Mouse (Mus musculus): Measurements from ENCODE around the gene Marveld1. TPM values are rescaled to one million over a fixed set of nuclear protein-coding genes. Genes with fewer than 3 reads are reported as not detected.

The Marveld1 gene
- polyA plus RNA-seq (2017; shearing (Covaris generic)): 10 to 100 TPM; 24.5 to 25.6 TPM

GRCm38 (mm10) chr19:42147170-42147768, at the start of gene Marveld1:
TSS of gene Marveld1 (plus strand) at chr19:42147400.

DNA sequence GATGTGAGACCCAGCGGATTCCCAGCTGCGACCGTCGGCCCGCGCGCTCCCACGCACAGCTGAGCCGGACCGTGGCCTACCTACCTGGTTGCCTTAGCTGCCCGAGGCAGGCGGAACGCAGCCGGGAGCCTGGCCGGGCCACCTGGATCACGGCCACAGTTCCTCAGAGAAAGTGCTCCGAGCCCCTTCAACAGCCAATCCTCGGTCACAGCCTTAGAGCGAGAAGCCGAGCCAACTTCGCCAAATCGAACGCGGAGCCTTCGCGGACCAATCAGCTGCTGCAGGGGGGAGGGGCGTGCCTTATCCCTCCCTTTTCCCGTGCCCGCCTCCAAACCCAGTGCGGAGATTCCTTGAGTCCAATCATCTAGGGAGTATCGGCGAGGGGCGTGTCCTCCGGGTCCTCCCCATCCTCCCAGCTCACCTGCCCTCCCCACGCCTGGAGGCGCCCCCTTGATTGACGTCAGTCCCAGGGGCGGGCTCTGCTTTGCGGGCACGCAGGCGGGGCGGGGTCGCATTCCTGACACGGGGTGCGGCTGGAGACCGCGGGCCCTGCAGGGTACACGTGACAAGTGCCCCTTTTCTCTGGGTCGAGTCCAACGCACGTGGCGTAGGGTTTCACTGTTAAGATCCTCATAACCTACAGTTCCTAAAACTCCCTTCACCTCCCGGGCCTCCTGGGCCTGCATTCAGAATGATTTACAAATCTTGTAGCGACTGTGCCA, 18.3 kb upstream of the Marveld1 start, which contains the start of gene Avpi1:
Gene Avpi1, minus strand, starts transcription at position 273 of the 722 bp plus-strand sequence.

DNA sequence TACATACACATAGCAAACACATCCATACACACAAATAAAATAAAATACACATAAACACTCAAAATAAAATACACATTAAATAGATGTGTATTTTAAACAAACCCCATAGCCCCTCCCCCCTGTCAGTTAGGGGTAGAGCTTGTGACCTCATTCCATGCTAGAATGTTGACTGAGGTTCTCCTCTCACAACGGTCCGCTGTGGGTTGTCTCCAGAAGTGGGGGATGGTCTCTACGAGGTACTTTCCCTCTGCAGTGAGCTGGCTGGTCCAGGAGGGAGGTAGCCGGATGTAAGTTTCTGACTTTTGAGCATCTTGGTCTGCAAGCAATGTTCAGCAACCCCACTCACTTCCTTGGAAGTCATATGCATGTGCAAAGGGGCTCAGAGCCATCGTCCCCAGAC, 16.6 kb downstream of the Marveld1 start, which contains the start of gene Zfyve27:
Gene Zfyve27, plus strand, starts transcription at position 188 of the 400 bp plus-strand sequence.

Other genes with a start within 250 kb of the Marveld1 start
- 100 to 1,000 TPM; 154 to 162 TPM for gene Pgam1, start 235.5 kb upstream of the Marveld1 start, polyA plus RNA-seq (2017; shearing (Covaris generic))
- gene Exosc1, start 214.0 kb upstream of the Marveld1 start, polyA plus RNA-seq (2017; shearing (Covaris generic)): 10 to 100 TPM; 51.7 to 86.8 TPM
- gene Zdhhc16, start 213.9 kb upstream of the Marveld1 start, polyA plus RNA-seq (2017; shearing (Covaris generic)): 10 to 100 TPM; 58.1 to 72.2 TPM
- gene Mms19, start 166.2 kb upstream of the Marveld1 start, polyA plus RNA-seq (2017; shearing (Covaris generic)): 10 to 100 TPM; 64.2 to 75.5 TPM
- 1 to 10 TPM; 5.7 to 7.0 TPM for gene Ubtd1, start 165.6 kb upstream of the Marveld1 start, polyA plus RNA-seq (2017; shearing (Covaris generic))
- gene Ankrd2, start 111.4 kb upstream of the Marveld1 start, polyA plus RNA-seq (2017; shearing (Covaris generic)): not detected
- gene Hoga1, start 101.8 kb upstream of the Marveld1 start, polyA plus RNA-seq (2017; shearing (Covaris generic)): under 1 TPM; 0.27 to 0.43 TPM
- gene 4933411K16Rik, start 95.2 kb upstream of the Marveld1 start, polyA plus RNA-seq (2017; shearing (Covaris generic)): not detected
- gene Morn4, start 61.0 kb upstream of the Marveld1 start, polyA plus RNA-seq (2017; shearing (Covaris generic)): 1 to 10 TPM in 1 of 2 experiments, under 1 TPM in 1; 0.70 to 1.3 TPM
- 10 to 100 TPM; 26.9 to 36.4 TPM for gene Pi4k2a, start 56.9 kb upstream of the Marveld1 start, polyA plus RNA-seq (2017; shearing (Covaris generic))
- gene Avpi1, start 18.3 kb upstream of the Marveld1 start, polyA plus RNA-seq (2017; shearing (Covaris generic)): 1 to 10 TPM; 3.9 to 5.8 TPM
- 10 to 100 TPM; 37.1 to 55.6 TPM for gene Zfyve27, start 16.6 kb downstream of the Marveld1 start, polyA plus RNA-seq (2017; shearing (Covaris generic))
- gene Sfrp5, start 54.9 kb downstream of the Marveld1 start, polyA plus RNA-seq (2017; shearing (Covaris generic)): not detected
- under 1 TPM in 1 of 2 experiments, not detected in 1; 0.12 TPM for gene Golga7b, start 100.2 kb downstream of the Marveld1 start, polyA plus RNA-seq (2017; shearing (Covaris generic))

All from activated CD4-positive, CD25-positive, alpha-beta regulatory T cell (primary cell).